Mouse (Mus musculus) cerebellum, adult 2 months (tissue): ENCODE data around the gene Zfhx3.

Source experiments
- CTCF ChIP-seq: fragments of 200-500 bp; IDR thresholded peaks from 2 replicates; pipeline ENCODE4 v1.5.1; 2011; ENCODE audit warnings: low read depth, mild to moderate bottlenecking, control low read depth, low read length, moderate library complexity, borderline replicate concordance; ENCODE audit not compliant: insufficient read depth
- POLR2A ChIP-seq: fragments of 200-500 bp; IDR thresholded peaks from 2 replicates; pipeline ENCODE4 v1.6.1; 2011; ENCODE audit warnings: low read length, control low read depth, borderline replicate concordance; ENCODE audit not compliant: insufficient read depth

DNA sequence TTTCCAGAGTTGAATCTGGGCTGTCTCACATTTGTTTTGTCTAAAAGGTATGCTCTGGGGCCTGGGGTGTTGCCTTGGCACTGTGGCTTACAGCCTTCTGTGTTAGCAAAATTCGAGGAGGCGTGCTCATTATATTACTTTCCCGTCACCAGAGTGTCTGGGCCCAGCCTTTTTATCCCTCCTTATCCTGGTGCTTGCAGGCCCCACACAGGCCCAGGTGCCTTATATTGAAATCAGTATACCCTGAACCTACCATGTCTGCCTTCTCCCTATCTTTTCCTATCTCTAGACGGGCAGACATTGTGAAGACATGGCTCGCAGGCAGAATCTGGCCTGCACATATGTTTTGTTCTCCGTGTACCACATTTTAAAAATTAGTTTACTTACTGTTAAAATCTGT lies 797.1 kb downstream of the Zfhx3 start:
- TF ChIP-seq POLR2A (no peak), CTCF (no peak)
